Mouse (Mus musculus) v-Abl transformed pro-B cells (cell line): ENCODE data around the gene Fbp2.

Source experiments
- in situ Hi-C, 2 experiments: fragments of 400-800 bp; cut with MboI; formaldehyde crosslinking; loops; one replicate each; pipeline ENCODE4 v1.15.1; 2025; ENCODE audit not compliant: unreplicated experiment in 2 of 2

The Fbp2 gene

DNA sequence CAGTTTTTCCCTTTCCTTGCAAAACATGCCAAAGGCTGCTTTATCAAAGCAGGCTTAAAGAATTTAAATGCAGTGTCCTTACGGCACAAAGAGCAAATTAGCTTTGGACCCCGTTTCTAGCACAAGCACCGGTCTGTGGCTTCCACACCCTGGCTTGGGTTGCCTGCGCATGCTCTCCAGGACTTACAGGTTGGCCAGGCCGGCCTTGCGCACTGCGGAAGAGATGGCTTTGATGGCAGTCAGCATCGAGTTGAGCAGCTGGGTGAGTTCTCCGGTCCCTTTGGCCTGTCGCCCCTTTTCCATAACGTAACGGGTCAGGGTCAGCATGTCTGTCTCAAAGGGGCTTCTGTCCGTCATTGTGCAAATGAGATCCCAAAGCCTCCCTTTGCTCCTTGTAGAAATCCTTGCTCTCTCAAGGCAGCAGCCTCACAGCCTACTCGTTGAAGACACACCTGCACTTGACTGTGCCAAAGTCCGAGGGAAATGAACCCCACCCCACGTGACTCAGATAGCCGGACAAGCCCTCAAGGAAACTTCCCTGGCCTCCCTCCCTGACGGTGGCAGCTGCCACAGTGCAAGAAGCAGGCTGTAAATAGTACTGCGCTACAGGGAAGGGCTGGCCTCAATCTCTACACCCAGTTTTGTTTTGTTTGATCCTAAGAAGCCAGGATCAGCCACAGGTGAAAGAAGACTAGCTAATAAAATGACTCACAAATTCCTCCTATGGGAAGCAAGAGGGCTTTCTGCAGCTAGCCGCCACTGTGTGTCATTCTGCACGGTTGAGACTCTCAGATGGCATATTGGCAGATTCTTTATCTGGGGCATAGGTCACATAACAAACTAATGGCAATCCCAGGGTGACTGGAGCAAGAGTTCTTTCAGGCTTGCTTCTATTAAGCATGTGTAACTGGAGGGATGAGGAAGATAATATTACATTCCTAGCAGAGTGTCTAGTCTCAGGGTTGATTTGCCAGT, at the start of gene Fbp2:
Gene Fbp2, minus strand, starts transcription at position 482 of the 975 bp plus-strand sequence.
- in situ Hi-C loops = loop anchor here (10.0 kb wide), 3 partner anchors 93 to 393 kb away; partner anchors contain the start of genes Gm49359 (in 2 of the 2), Zfp935 (in 2 of the 2) and Platr25 (in 1 of the 2)

DNA sequence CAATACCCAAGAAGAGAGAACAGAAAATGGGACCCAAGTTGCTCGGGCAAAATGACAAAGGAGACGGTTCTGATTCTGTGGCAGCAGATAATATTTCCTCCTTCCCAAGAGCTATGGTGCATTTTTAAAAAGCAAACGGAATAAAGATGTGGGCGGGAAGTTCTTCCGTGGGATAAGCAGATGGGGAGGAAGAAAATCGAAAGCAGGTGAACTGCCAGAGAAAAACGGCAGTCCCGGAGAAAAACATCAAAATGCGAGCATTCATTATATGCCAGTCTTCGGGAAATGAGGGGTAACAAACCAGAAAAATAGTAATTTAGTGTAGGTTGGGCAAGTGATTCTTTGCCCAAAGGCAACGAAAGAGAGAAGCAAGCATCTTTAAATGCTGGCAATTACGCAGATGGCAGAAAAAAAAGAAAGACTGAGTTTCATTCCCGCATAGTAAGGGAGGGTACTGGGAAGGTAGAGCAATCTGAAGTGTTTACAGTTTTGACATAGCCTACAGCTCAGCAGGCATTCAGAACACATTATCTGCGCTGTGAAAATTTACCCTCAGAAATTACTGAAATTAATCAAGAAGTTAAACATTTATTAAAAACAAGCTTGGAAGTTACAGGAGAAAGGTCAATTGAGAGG, 49.4 kb upstream of the Fbp2 start:
- in situ Hi-C loops = loop anchor here (25.0 kb wide), 3 partner anchors 630 to 905 kb away; partner anchors contain the start of gene Ercc6l2 (in 2 of the 2)

DNA sequence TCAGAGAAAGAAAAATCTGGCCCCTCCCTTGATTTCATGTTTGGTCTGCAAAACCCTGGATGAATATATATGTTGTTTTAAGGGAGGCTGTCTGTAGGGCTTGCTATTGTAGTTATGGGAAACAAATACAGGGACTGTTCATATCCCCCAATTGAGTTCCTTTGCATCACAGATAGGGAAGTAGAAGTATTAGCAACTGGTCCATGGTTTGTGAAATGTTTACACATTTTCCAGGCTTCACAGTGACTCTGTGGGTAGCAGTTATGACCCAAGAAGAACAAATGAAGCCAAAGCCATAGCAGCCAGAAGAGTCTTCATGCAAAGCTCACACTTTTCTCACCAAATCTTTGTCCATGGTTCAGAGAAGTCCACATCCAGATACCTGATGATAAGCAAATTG, 42.9 kb upstream of the Fbp2 start:
- in situ Hi-C loops = loop anchor here (25.0 kb wide), 3 partner anchors 636 to 911 kb away; partner anchors contain the start of gene Ercc6l2 (in 2 of the 2)

DNA sequence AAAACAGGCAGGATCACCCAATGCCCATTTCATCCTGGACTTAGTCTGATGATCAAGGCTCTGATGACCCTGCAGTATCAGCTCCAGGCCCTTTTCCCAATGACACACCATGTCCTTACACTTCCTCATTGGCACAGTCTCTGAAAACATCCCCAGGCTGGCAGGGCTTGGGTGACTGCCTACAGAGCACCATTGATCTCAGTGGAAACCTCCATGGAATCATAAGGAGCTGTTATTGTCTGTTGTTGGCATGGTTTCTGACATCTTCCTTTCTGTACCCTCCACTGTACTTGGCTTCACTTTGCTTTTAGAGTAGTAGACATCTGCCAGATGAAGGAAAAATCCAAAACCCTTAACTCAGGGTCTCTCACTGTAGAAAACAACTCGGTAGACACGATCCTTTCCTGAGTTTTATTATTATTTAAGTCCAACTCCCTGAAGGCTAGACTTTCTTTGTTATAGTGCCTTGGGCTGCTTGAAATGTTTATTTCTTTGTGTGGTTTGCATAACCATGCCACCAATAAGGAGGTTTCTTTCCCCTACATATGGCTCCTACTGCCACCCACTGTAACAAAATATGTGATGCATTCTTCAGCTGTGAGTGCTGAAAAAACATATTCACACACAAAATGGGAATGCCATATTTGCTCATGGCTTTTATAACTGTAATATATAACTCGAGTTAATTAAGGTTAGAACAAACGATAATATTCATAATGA, 39.9 kb upstream of the Fbp2 start:
- in situ Hi-C loops = no loop called here

DNA sequence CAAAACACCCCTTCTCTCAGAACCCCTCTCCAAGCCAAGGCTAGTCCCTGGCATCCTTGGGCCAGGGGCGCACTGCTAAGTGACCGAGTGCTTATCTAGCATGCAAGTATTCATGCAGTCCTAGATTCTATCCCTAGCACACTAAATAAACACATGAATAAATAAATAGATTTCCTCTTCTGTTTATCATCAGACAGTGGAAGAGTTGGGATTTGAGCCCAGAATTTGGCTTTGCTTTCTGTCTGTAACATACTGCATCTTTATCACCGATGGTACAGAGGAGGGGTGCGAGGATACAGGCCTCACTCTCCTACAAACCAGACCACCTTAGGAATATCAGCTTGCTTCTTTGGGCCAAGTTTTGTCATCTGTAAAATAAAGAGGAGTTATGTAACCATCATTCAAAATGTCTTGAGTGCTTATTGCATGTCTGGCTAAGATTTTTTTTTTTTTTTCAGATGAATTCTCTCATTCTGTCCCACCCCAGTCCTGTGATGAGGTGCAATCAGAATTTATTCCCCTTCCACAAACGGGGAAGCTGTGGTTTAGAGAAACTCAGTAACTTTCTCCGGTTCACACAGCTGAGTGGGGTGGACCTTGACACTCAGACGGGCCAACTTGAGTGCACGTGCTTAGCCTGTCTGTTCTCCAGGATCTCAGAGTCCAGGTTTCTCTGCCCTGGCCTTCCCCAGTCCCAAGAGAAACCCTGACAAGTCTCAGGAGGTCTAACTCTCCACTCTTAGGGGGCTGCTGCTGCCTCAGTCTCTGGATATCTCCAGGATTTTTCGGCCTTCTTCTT, 35.0 kb upstream of the Fbp2 start:
- in situ Hi-C loops = no loop called here

DNA sequence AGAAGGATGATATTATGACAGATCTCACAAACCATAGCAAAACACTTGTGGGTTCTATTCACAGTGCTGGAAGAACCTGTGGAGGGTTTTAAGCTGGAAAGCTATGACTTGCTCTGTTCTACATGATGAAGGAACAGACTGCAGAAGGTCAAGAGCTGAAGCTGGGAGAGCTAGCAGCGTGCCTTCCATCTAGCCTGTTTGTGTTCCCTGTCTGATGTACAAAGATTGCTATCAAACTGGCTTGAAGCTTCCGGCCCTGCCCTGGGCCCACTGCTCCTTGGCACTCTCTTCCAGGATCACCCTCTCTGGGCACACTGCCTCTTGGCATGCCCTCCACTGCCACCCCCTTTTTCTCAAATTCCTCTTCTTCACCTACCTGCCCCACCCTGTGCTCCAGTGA, 31.1 kb upstream of the Fbp2 start:
- in situ Hi-C loops = no loop called here

DNA sequence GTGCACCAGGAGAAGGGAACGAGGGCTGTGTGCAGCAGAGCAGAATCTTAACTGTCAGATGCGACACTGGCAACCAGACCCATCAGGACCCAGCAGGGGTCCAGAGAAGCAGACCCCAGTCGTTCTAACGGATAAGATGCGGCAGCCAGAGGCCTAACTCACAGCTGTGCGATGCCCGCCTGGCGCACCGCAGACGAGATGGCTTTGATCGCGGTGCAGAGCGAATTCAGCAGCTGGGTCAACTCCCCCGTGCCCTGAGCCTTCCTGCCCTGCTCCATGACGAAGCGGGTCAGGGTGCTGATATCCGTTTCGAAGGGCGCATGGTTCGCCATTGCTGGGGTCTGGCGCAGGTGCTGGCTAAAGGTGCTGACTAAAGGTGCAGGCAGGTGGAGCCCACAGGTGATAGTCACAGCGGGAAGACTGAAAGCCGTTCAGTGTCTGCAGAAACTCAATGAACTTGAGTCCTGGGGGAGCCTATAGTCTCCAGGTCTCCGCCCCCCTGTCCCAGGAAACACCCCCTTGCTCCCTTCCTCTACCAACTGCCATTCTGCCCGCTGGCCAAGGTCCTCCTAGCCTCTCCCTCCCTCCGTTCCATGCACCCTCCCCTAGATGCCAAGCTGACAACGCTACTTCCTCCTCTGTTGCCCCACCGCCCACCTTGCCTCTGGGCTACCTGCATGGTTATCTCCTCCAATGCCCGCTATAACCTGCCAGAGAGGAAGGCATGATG, 29.7 kb upstream of the Fbp2 start, which contains the start of gene Fbp1:
Gene Fbp1, minus strand, starts transcription at position 571 of the 730 bp plus-strand sequence.
- in situ Hi-C loops = no loop called here

DNA sequence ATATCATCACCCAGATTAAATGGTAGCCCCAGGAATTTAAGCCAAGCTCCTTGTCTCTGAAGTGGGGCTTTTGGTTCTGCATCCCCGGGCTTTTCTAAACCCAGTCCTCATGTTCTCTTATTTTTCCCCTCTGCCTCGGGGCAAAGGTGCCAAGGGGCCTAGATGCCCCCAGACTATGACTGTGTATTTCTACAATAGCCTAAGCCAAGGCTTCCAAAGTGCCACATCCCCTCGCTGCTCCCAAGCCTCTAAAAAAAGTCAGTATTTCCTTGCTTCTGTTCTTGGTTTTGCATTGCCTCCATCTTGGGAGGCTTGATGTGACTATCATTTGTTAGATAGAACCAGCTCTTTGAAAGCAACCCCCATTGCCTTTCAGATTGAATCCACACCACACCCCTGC, 26.3 kb upstream of the Fbp2 start:
- in situ Hi-C loops = no loop called here

DNA sequence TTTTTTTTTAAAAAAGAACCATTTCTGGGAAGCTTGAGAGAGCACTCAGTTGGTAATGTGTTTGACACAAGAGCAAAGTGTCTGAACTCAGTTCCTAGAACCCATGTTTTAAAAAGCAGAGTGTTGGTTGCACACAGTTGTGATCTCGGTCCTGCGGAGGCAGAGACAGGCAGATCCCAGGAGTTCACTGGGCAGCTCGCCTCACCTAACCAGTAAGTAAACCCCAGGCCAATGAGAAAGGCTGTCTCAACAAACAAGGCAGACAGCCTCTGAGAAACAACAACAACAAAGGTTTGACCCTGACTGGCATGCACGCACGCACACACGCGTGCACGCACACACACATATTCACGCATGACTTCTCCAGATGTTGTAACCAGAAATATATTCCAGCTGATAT, 25.7 kb upstream of the Fbp2 start:
- in situ Hi-C loops = no loop called here

DNA sequence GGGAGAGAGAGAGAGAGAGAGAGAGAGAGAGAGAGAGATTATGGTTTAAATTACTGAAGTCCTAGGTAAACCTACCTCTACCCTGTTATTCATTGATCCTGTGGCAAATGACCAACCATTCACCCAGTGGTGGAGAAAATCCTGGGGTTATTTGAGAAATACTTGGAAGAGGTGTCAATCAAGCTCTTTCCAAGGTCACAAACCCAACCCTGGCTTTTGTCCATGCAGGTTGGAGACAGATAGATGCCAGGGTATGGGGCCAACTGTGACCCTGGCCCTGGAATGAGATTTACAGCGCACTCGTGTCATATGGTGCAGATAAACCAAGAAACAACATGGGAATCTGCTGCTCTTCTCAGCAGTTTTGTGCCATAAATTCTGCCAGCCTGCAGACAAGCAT, 25.2 kb upstream of the Fbp2 start:
- in situ Hi-C loops = no loop called here

DNA sequence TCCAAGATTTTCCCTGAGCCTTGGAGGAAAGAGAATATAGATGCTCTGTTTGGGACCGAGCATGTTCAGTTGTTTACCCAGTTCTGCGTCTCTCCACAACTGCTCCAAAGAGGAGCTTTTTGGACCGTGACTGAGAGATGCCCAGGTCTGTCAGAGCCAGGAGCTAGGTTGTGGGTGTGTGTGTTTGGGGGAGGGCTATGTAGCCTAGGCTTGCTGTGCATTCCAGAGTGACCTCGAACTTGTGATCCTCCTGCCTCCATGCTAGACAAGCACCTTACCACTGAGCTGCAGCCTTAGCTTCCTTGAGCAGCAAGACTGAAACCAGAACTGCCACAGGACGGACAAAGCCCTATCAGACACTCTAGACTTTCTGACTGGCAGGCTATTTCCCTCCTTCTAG, 24.6 kb upstream of the Fbp2 start:
- in situ Hi-C loops = no loop called here

DNA sequence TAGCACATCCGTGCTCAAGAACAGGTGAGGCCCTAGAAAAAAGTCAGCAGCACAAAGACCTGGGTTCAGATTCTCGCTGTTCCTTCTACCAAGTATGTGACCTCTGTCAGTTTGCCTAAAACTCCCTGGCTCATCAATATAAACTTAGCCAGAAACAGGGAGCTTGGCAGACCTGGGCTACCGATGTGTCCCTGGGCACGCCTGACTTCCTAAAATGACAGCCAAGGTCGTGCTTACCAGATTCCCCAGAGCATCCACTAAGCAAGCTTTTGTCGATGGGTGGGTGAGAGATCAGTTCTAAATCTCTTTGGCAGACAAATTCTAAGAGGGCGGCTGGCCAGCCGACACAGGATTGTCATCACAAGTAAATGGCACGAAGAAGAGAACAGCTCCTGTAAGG, 23.1 kb upstream of the Fbp2 start:
- in situ Hi-C loops = no loop called here

DNA sequence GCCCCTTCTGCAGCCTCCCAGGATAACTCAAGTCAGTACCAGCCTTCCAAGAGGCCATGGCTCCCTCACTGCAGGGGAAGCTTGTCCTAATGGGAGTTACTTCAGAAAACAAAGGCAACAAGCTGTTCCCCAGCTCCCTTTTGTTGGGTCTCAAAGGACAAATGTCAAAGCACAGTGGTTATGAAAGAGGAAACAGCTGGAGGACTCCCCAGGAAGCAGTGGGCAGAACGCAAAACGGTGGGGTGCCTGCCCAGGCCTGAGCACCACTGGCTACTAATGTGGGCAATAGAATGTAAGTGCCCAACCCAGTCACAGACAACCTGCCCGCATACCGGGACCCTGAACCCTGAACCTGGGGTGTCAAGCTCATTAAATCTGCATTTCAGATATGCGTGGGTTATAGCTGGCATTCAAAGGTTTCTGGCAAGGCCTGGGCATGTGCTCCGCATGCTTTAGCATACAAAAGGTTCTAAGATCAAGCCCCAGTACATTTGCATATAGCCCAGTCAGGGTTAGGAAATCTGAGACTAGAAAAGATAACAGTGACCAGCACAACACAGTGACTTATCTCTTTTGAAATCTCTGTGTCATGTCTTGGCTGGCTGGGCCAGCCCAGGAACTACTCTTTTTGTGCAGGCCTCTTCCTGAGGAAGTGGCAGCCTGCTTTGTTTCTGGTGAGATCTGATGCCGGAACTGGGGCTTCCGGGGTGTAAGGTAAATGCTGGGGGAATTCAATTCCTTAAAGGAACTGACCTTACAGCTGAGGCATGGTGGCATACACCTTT, 21.8 kb upstream of the Fbp2 start:
- in situ Hi-C loops = no loop called here

DNA sequence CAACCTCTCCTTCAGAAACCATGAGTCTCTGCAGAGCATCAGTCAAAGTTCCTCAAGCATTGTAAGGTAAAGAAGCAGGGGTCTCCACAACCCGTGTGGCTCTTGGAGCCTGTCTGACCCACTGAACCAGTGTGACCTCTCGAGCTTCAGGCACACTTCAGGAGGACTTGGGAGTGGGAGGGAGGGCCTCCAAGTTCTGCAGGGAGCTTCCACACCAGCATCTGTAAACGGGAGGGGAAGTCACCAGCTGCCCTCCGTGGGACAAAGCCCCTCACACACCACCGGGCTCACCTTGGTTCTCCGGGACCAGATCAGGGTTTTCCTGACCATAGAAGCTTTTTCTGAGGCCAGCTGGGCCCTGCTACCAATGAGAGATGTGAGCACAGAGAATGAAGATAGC, 21.2 kb upstream of the Fbp2 start:
- in situ Hi-C loops = no loop called here

DNA sequence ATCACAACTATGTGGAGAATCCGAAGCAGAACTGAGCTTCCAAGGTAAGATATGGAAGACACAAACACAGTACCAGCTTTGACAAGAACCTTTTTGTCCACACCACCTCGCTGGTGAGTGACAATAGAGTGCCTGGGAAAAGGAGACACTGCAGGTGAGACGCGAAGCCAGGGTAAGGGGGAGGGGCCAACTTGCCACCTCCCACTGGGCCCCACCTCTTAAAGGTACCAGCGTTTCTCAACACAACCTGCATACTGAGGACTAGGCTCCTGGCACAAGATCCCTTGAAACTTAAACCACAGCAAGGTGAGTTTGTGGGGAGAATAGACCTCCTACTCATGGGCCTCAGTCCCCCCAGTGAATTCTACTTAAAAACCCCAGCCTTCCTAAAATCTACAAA, 19.0 kb upstream of the Fbp2 start:
- in situ Hi-C loops = no loop called here

DNA sequence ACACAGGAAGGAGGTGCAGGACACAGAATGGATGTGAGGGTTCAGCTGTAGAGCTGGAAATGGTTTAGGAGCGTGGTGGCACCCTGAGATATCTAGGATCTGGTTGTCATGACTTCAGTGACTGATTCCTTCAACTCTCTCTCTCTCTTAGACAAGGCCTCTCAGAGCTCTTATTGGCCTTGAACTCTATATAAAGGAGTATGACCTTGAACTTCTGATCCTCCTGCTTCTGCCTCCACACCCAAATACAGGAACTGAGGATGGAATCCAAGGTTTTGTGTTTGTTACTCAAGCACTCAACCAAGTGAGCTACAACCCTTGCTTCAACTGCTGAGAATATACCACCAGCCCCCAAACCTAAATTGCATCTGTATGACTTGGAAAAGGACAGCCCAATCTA, 17.9 kb upstream of the Fbp2 start:
- in situ Hi-C loops = no loop called here

DNA sequence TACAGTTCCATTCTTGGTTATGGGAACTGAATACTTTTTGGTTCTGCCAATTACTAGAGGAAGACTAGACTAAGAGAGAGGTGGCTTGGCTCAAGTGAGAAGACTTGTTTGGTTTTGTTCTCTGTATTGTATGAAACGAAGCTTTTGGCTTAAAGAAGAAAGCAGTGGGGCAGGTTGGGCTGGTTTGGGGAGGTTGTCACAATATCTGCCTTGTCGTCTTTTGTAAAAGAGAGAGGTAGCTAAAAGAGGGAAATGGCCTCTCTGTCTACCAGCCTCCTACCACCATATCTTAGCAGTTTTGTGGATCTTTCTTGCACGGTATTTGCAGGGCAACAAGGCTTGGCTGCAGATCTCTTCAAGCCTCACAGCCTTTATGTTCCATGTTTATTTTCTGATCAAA, 14.0 kb upstream of the Fbp2 start:
- in situ Hi-C loops = no loop called here

DNA sequence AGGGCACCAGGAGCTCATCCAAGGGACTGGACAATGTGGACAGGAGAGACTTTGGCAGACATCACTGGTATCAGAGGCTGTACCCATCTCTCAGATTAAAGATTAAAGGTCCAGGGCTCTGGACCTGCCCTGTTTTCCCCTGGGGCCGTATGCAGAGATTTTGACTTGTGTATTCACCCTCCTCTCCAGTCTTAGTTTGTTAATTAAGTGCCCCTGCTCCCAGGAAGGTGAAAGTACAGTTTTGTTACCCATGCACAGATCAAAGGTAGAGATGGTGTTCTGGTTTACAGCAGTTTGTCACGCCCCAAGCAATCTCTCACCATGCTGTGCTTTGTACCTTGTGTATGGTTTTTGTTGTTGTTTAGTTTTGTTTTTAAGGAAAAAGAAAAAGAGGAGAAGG, 12.4 kb upstream of the Fbp2 start:
- in situ Hi-C loops = no loop called here

DNA sequence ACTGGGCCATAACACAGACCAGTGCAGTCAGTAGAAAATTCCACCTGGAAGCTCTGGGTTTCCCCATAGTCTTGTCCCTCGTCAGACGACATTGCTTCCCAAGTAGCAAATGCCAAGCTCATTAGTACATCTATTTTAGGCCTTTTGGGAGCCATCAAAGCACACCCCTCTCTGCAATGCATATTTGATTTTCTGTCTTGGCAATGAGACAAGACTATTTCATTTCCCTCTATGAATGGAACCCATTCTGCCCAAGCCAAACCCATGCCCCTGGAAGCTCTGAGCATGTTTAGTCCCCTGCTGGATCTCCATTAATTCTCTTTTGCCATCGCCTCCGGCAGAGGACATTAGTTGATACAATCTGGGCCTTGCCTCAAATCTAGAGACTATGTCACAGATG, 8.6 kb upstream of the Fbp2 start:
- in situ Hi-C loops = no loop called here
